Mouse (Mus musculus) stomach, embryonic 14.5 days (tissue): Measurements from ENCODE around the gene Gja8. TPM values are rescaled to one million over a fixed set of nuclear protein-coding genes. Genes with fewer than 3 reads are reported as not detected.

Experiments used
- ATAC-seq: fragments of 200-750 bp; cut with Nextera tagmentation; 2 replicates; pipeline ENCODE4 v1.8.0; 2017; ENCODE audit warnings: low read depth, moderate TSS enrichment; ENCODE audit not compliant: insufficient number of reproducible peaks, insufficient read depth, low FRiP score
- H3K27ac ChIP-seq: fragments of 300-500 bp; sonication (generic); 2 replicates; pipeline ENCODE4 v1.5.1; 2014; ENCODE audit warnings: mild to moderate bottlenecking, low read length, moderate library complexity, mixed read lengths
- H3K27me3 ChIP-seq: fragments of 300-500 bp; sonication (generic); 2 replicates; pipeline ENCODE4 v1.6.1; 2014; ENCODE audit warnings: low read length, control low read depth, mixed read lengths; ENCODE audit not compliant: control insufficient read depth, insufficient read depth
- H3K36me3 ChIP-seq: fragments of 300-500 bp; sonication (generic); 2 replicates; pipeline ENCODE4 v1.6.1; 2014; ENCODE audit warnings: mild to moderate bottlenecking, control low read depth, low read length, moderate library complexity, mixed read lengths; ENCODE audit not compliant: control insufficient read depth, insufficient read depth
- H3K4me1 ChIP-seq: fragments of 300-500 bp; sonication (generic); 2 replicates; pipeline ENCODE4 v1.6.1; 2014; ENCODE audit warnings: low read length, control low read depth, mixed read lengths; ENCODE audit not compliant: control insufficient read depth, insufficient read depth
- H3K4me2 ChIP-seq: fragments of 300-500 bp; sonication (generic); replicated peaks from 2 replicates; pipeline ENCODE4 v1.6.1; 2014; ENCODE audit warnings: low read depth, low read length, control low read depth
- H3K4me3 ChIP-seq: fragments of 300-500 bp; sonication (generic); 2 replicates; pipeline ENCODE4 v1.5.1; 2014; ENCODE audit warnings: low read depth, low read length, control low read depth
- H3K9ac ChIP-seq: fragments of 300-500 bp; sonication (generic); replicated peaks from 2 replicates; pipeline ENCODE4 v1.6.1; 2014; ENCODE audit warnings: low read depth, mild to moderate bottlenecking, control low read depth, low read length, moderate library complexity, mixed read lengths
- H3K9me3 ChIP-seq: fragments of 300-500 bp; sonication (generic); 2 replicates; pipeline ENCODE4 v1.6.1; 2016; ENCODE audit warnings: low read depth, low read length, control low read depth; ENCODE audit not compliant: control insufficient read depth
- WGBS: fragments of 180-500 bp; shearing (Covaris S2); extraction: QIAGEN DNeasy Blood & Tissue Kit; methylation state at CpG from one replicate; pipeline ENCODE4 v1.1.7; 2014; 5-methylcytosine and 5-hydroxymethylcytosine counted together
- polyA plus RNA-seq: library from polyadenylated mRNA; unstranded; fragments of >200 nt; fragmentation: Nextera tagmentation; extraction: Ambion mirVana; gene quantifications from 2 replicates; pipeline ENCODE4 v1.2.1, GENCODE M21; 2014

Gene Gja8
- polyA plus RNA-seq, 1 experiment from 2014 or later: not detected

DNA sequence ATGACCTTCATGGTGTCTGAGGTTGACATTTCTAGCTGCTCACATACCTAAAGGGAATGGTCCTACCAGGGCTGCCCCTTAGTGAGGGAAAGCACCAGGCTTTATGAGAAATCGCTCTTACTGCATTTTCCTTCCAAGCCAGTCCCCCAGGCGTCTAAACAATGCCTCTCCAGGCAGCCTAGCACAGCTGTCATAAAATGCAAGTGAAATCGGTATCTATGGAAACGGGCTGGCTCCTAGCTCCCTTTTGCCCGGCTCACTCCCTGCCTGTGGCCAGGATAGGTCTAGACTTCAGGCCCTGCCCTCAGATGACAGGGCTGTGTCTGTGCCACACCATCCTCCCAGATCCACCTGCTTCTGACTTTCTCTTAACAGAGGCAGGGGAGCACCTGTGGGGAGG lies 11.8 kb upstream of the Gja8 start:
- WGBS: 23% methylated on average over 5 of the region's 5 CpGs
- Histone ChIP-seq H3K4me1 (no peaks in the 10 kb centered on the region), H3K4me3 (no peak overlapping the region), H3K9ac (no peak overlapping the region), H3K27ac (no peak overlapping the region), H3K36me3 (no peaks in the 10 kb centered on the region), H3K9me3 (no peaks in the 10 kb centered on the region), H3K4me2 (no peak overlapping the region), H3K27me3 (no peaks in the 10 kb centered on the region)
- ATAC-seq: 0 out of 2 replicates have a peak, but pooled peaks have one; percentile 57

- no peaks in the 10 kb centered on the region for H3K9me3 ChIP-seq
- no peaks in the 10 kb centered on the region for H3K27me3 ChIP-seq
- H3K4me3 ChIP-seq: no peak overlapping the region
- H3K27ac ChIP-seq: no peak overlapping the region
- H3K36me3 ChIP-seq: no peaks in the 10 kb centered on the region
- H3K4me1 ChIP-seq: no peaks in the 10 kb centered on the region
- ATAC-seq: no peak
- H3K4me2 ChIP-seq: no peak overlapping the region
- H3K9ac ChIP-seq: no peak overlapping the region
- 9% methylated on average over 6 of the region's 6 CpGs for WGBS
Observed at GRCm38 (mm10) chr3:96936241-96936640, 10.4 kb upstream of the Gja8 start.

- Histone ChIP-seq H3K9me3 (no peaks in the 10 kb centered on the region), H3K9ac (no peak overlapping the region), H3K4me3 (no peak overlapping the region), H3K27me3 (no peaks in the 10 kb centered on the region), H3K4me1 (no peaks in the 10 kb centered on the region), H3K4me2 (no peak overlapping the region), H3K27ac (no peak overlapping the region), H3K36me3 (no peaks in the 10 kb centered on the region)
- 41% methylated on average over 5 of the region's 5 CpGs for WGBS
- ATAC-seq: no peak
Observed at GRCm38 (mm10) chr3:96931261-96931681, 5.5 kb upstream of the Gja8 start.

GRCm38 (mm10) chr3:96924631-96925030 lies 1.2 kb downstream of the Gja8 start:
- Histone ChIP-seq H3K4me3 (no peak overlapping the region), H3K27me3 (no peaks in the 10 kb centered on the region), H3K9me3 (no peaks in the 10 kb centered on the region), H3K4me1 (no peaks in the 10 kb centered on the region), H3K9ac (no peak overlapping the region), H3K36me3 (no peaks in the 10 kb centered on the region), H3K4me2 (no peak overlapping the region), H3K27ac (no peak overlapping the region)
- 81% methylated on average over 4 of the region's 4 CpGs for WGBS
- ATAC-seq: no peak

DNA sequence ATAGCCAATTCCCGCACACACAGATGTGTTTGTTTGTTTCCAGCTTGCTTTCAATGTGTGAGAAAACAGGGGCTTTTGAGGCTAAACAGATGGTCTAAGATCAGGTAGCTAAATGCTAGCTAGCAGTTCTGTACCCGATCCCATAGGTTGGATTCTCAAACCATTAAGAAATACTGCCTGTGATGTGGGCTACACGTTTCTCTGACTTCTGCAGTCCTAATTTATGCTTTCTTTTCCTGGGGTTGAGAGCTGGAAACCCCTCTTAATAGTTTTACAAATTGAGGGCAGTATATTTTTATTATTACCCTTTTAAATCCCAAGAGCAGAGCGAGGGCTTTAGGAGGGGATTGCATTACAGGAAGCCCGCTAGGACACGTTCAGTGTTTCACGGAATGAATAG lies 4.8 kb downstream of the Gja8 start:
- Histone ChIP-seq H3K36me3 (no peaks in the 10 kb centered on the region), H3K4me3 (no peak overlapping the region), H3K4me1 (no peaks in the 10 kb centered on the region), H3K27me3 (no peaks in the 10 kb centered on the region), H3K4me2 (no peak overlapping the region), H3K27ac (no peak overlapping the region), H3K9ac (no peak overlapping the region), H3K9me3 (no peaks in the 10 kb centered on the region)
- 68% methylated on average over 7 of the region's 7 CpGs for WGBS
- no peak for ATAC-seq

GRCm38 (mm10) chr3:96905592-96905991 lies 20.2 kb downstream of the Gja8 start:
- WGBS: 45% methylated on average over 9 of the region's 9 CpGs

GRCm38 (mm10) chr3:96904851-96905541 lies 20.8 kb downstream of the Gja8 start, which contains the start of gene Gpr89:
Gpr89 (minus strand) TSS chr3:96905346.
- WGBS: under 1% methylated on average over 40 of the region's 40 CpGs
- Histone ChIP-seq H3K36me3 (no peaks in the 10 kb centered on the region), H3K4me3 (peak within 1 kb of the TSS; percentile 100), H3K4me1 (0 out of 2 replicates have a peak, but pooled peaks cover 4% of the 10 kb centered on the region), H3K27me3 (no peaks in the 10 kb centered on the region), H3K4me2 (peak within 1 kb of the TSS; percentile 76), H3K9me3 (no peaks in the 10 kb centered on the region), H3K9ac (peak within 1 kb of the TSS; percentile 79), H3K27ac (no peak within 1 kb of the TSS)
- peak; percentile 97 for ATAC-seq

More at GRCm38 (mm10) chr3:96905592-96905991, 20.2 kb downstream of the Gja8 start:
- peak overlapping the region; percentile 79 for H3K9ac ChIP-seq
- no peaks in the 10 kb centered on the region for H3K9me3 ChIP-seq
- H3K4me1 ChIP-seq: 0 out of 2 replicates have a peak, but pooled peaks cover 4% of the 10 kb centered on the region
- H3K27ac ChIP-seq: no peak overlapping the region
- H3K4me3 ChIP-seq: peak overlapping the region; percentile 100
- H3K4me2 ChIP-seq: peak overlapping the region; percentile 76
- ATAC-seq: no peak
- no peaks in the 10 kb centered on the region for H3K36me3 ChIP-seq
- no peaks in the 10 kb centered on the region for H3K27me3 ChIP-seq

DNA sequence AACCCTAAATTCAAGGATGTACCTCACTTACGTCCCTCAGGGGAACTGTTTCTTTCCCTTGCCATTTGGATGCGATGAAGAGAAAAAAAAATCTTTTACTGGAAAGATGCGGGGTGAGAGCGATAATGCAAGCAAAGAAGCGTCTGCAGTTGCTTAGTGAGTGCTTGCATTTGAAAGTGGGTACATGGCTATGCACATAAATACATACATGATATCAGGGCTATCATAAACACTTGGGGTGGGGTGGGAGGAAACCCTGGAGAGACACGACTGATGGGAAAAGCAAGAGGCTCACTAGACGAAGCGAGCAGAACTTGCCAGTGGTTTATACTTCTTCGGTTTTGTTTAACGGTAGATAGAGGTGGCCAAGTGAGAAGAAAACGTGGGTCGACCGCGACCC lies 21.4 kb downstream of the Gja8 start, which contains the start of gene Gja5:
TSS of gene Gja5 (plus strand) at position 301 of the 400 bp plus-strand sequence.
- ATAC-seq: no peak

More for the DNA sequence above, 21.4 kb downstream of the Gja8 start, which contains the start of gene Gja5:
- H3K9me3 ChIP-seq: no peaks in the 10 kb centered on the region
- no peaks in the 10 kb centered on the region for H3K27me3 ChIP-seq
- peak within 1 kb of the TSS; percentile 100 for H3K4me3 ChIP-seq
- 0 out of 2 replicates have a peak, but pooled peaks cover 4% of the 10 kb centered on the region for H3K4me1 ChIP-seq
- WGBS: 15% methylated on average over 14 of the region's 14 CpGs
- peak within 1 kb of the TSS; percentile 76 for H3K4me2 ChIP-seq
- peak within 1 kb of the TSS; percentile 79 for H3K9ac ChIP-seq
- H3K27ac ChIP-seq: no peak within 1 kb of the TSS
- no peaks in the 10 kb centered on the region for H3K36me3 ChIP-seq
